Mouse (Mus musculus): ENCODE data around the gene Mdk.

The Mdk gene

GRCm38 (mm10) chr2:91932737-91933350, 747 bp upstream of the Mdk start:
- DNase-seq (ENCODE audit: low spot score) = no peak

DNA sequence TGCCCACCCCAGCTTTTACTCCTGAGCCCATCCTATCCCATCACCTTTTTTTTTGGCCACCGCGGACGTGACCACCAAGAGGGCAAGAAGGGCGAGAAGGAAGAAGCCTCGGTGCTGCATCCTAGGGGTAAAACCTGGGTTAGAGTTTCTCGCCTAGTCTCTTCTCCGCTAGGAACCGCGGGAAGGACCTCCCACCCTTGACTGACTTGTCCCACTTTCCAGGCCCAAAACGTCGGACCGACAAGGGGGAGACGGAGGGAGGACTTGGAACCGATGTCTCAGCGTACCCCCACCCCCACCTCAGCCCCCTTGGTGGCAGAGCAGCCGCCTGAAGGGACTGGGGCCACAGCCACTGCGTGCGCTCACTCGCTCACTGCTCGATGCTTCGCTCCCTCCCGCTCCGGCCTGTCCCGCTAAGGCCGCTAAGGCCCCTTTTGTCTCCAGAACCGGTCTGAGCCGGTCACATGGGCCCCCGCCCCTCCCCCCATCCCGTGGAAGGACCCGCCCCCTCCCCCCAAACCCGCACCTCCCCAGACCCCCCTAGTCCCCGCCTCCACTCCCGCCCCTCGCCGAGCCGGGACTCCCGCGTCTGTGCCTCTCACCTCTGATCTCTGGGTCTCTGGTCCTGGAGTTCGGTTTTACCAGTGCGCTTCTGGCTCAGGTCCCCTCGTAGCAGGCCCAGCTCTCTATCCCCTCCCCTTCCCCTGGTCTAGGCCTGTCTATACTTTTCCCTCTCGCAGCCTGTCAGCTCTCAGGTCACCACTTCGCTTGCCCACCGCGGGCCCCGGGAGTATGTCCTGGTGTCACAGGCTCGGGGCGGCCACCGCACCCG, 553 bp downstream of the Mdk start:
- DNase-seq (ENCODE audit: low spot score) = no peak

DNA sequence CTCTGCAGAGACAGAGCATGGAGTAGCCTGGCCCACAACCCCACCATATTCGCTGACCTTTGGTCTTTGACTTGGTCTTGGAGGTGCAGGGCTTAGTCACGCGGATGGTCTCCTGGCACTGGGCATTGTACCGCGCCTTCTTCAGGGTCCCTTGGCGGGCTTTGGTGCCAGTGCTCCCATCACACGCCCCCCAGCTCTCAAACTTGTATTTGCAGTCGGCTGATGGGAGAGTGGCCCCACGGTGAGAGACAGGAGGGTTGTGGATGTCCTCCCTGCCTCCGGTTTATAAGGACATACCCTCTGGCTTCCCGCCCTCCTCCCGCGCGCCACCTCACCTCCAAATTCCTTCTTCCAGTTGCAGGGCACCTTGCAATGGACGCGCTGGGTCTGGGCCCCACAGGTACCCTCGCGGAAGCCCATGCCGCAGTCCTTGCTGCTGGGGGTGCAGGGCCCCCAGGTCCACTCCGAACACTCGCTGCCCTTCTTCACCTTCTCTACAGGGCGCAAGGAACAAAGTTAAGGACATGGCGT, 1.3 kb downstream of the Mdk start:
- DNase-seq (ENCODE audit: low spot score) = no peak

- DNase-seq (ENCODE audit: low spot score) = peak; percentile 67
These were observed 2.2 kb downstream of the Mdk start for GRCm38 (mm10) chr2:91929936-91930335.

- no peak for DNase-seq (ENCODE audit: low spot score)
These were observed 2.6 kb downstream of the Mdk start for GRCm38 (mm10) chr2:91929455-91929854.

- no peak for DNase-seq (ENCODE audit: low spot score)
These were observed 3.4 kb downstream of the Mdk start for GRCm38 (mm10) chr2:91928534-91929350.

DNA sequence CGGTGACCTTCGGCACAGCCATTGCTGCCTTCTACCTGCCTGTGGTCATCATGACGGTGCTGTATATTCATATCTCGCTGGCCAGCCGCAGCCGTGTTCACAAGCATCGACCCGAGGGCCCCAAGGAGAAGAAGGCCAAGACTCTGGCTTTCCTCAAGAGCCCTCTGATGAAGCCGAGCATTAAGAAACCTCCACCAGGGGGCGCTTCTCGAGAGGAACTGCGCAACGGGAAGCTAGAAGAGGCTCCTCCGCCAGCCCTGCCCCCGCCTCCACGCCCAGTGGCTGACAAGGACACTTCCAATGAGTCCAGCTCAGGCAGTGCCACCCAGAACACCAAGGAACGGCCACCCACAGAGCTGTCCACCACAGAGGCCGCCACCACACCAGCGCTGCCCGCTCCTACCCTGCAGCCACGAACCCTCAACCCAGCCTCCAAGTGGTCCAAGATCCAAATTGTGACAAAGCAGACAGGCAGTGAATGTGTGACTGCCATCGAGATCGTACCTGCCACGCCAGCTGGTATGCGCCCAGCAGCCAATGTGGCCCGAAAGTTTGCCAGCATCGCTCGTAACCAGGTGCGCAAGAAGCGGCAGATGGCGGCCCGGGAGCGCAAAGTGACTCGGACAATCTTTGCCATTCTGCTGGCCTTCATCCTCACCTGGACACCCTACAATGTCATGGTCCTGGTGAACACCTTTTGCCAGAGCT, 4.1 kb downstream of the Mdk start:
- peak; percentile 81 for DNase-seq (ENCODE audit: low spot score)

DNA sequence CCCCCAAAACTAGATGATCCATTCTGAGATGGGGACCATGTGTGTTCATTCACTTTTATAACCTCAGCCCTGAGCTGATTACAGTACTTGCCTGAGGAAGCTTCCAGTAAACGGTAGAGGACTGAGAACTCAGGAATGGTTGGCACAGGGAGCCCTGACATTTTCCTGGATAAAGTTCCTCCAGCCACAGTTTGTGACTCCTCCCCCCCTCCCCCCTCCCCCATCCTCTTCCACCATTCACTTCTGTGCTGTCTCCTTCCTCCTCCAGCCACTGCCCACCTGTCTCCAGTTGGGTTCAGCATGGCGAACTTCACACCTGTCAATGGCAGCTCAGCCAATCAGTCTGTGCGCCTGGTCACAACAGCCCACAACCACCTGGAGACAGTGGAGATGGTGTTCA, 5.1 kb downstream of the Mdk start, which contains the start of gene Chrm4:
Gene Chrm4 (plus strand): TSS at position 301 of the 400 bp plus-strand sequence.
- no peak for DNase-seq (ENCODE audit: low spot score)

GRCm38 (mm10) chr2:91925442-91925841, 6.7 kb downstream of the Mdk start:
- DNase-seq (ENCODE audit: low spot score) = no peak

DNA sequence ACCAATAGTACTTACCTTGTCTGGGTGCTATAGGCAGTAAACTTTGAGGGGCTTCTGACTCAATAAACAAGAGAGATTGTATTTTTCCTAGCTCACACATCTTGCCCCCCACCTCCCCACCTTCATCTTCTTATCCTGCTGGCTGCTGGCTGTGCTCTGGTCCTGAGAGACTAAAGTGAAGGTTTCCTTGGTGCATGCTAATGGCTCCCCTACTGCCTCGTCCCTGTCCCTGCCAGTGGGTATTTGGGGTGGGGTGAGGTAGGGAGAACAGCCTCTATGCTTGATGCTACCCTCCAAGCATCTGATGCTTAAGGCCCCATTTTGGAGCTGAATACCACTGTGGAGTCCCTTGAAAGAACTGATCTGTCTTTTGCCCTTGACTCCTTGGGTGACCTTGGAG, 7.4 kb downstream of the Mdk start:
- DNase-seq (ENCODE audit: low spot score) = no peak

- peak; percentile 71 for DNase-seq (ENCODE audit: low spot score)
These were observed 8.4 kb downstream of the Mdk start for GRCm38 (mm10) chr2:91923415-91924337.

- DNase-seq (ENCODE audit: low spot score) = no peak
These were observed 9.3 kb downstream of the Mdk start for GRCm38 (mm10) chr2:91922586-91923414.

DNA sequence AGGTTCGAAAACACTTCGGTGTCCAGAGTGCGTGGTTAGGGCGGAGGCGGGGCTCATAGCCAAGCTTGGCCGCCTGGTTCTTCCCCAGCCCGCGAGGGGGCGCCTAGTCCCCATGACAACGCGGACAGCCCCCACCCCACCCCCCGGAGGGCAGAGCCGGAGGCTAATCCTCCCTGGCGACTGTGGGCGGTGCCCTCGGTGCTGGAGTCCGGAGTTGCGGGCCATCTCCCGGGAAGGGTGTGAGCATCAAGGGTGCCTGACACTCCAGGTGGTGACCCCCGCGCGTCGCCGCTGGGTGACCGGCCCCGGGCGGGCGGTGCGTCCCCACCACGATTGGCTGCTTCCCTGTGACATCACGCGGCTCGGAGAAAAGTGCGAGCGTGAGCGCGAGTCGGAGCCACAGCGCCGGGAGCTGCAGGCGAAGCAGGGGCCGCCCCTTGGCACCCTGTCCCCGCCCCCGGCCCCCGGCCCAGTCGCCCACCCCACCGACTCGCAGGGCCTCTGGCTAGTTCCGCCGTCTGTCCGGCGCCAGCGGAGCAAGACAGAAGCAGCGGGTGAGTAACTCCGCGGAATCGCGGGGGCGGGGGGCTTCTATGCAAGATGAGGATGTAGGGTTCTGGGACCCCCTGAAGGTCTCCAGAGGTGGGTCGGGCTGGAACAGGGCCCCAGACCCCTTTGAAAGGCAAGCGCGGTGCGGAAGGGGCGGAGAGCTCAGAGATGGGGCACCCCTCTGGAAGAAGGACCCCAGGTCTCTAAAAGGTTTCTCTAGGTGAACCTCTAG, 10.1 kb downstream of the Mdk start:
- no peak for DNase-seq (ENCODE audit: low spot score)

- DNase-seq (ENCODE audit: low spot score) = peak; percentile 67
These were observed 10.8 kb downstream of the Mdk start for GRCm38 (mm10) chr2:91921181-91921789.

DNA sequence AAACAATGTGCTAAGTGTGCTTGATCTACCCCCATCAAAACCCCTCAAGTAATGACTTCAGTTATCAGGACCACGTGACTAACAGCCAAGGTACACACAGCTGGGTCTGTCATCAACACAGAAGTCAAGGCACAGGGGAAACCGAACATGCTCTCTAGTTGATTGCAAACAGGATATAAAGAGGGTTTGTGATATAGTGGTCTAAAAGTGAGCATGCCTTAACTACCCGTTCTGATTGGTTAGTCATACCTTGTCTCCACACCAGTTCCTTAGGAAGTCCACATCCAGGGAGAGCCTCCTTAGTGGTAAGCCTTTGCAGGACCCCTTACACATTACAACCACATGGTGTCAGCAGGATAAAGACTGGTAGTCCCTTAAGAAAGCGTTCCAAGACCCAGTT, 12.0 kb downstream of the Mdk start:
- no peak for DNase-seq (ENCODE audit: low spot score)

GRCm38 (mm10) chr2:91917096-91917495, 15.0 kb downstream of the Mdk start:
- no peak for DNase-seq (ENCODE audit: low spot score)

GRCm38 (mm10) chr2:91916346-91916977, 15.6 kb downstream of the Mdk start:
- DNase-seq (ENCODE audit: low spot score) = no peak

Measured in lung, postnatal 25 days (tissue).